Mouse (Mus musculus) midbrain, embryonic 15.5 days (tissue): Measurements from ENCODE around the gene Dnph1. TPM values are rescaled to one million over a fixed set of nuclear protein-coding genes. Genes with fewer than 3 reads are reported as not detected.

Source experiments
- ATAC-seq: fragments of 200-750 bp; cut with Nextera tagmentation; replicated peaks from 2 replicates; pipeline ENCODE4 v1.8.0; 2017; ENCODE audit warnings: moderate TSS enrichment
- H3K27ac ChIP-seq: fragments of 300-500 bp; sonication (generic); 2 replicates; pipeline ENCODE4 v1.5.1; 2015; ENCODE audit warnings: mild to moderate bottlenecking, inconsistent platforms
- H3K27me3 ChIP-seq: fragments of 300-500 bp; sonication (generic); replicated peaks from 2 replicates; pipeline ENCODE4 v1.6.1; 2015; ENCODE audit warnings: inconsistent platforms
- H3K36me3 ChIP-seq: fragments of 300-500 bp; sonication (generic); replicated peaks from 2 replicates; pipeline ENCODE4 v1.6.1; 2015; ENCODE audit warnings: inconsistent platforms
- H3K4me1 ChIP-seq: fragments of 300-500 bp; sonication (generic); 2 replicates; pipeline ENCODE4 v1.6.1; 2015; ENCODE audit warnings: inconsistent platforms
- H3K4me2 ChIP-seq: fragments of 300-500 bp; sonication (generic); 2 replicates; pipeline ENCODE4 v1.6.1; 2015; ENCODE audit warnings: inconsistent platforms, mild to moderate bottlenecking, moderate library complexity
- H3K4me3 ChIP-seq: fragments of 300-500 bp; sonication (generic); 2 replicates; pipeline ENCODE4 v1.5.1; 2015; ENCODE audit warnings: mild to moderate bottlenecking, inconsistent platforms
- H3K9ac ChIP-seq: fragments of 300-500 bp; sonication (generic); 2 replicates; pipeline ENCODE4 v1.6.1; 2015; ENCODE audit warnings: mild to moderate bottlenecking, inconsistent platforms
- H3K9me3 ChIP-seq: fragments of 300-500 bp; sonication (generic); 2 replicates; pipeline ENCODE4 v1.6.1; 2016; ENCODE audit warnings: inconsistent platforms
- WGBS: fragments of 180-500 bp; shearing (Covaris S2); methylation state at CpG from one replicate; pipeline ENCODE4 v1.1.7; 2015; ENCODE audit warnings: mixed read lengths; 5-methylcytosine and 5-hydroxymethylcytosine counted together
- polyA plus RNA-seq: library from polyadenylated mRNA; unstranded; fragments of >200 nt; fragmentation: Nextera tagmentation; extraction: Ambion mirVana; gene quantifications from 2 replicates; pipeline ENCODE4 v1.2.1, GENCODE M21; 2015

Dnph1 gene
- polyA plus RNA-seq, 1 experiment from 2014 or later: 14.5 TPM

DNA sequence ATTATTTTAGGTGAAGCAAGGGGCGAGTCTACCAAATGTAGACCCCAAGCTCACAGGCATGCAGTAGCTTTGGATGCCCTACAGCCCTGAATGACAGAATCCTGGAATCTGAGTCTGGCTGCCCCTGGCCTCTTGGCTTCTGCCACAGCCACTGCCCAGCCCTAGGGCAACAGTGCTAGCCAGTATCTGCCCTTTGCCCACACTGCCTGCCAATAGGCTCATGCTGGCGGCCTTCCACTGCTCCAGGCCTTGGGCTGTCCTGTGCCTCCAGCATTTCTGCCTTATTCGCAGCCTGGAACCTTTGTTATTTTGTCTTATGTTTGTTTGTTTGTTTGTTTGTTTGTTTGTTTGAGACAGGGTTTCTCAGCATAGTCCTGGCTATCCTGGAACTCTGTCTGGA lies 9.1 kb downstream of the Dnph1 start:
- H3K27ac ChIP-seq: no peak overlapping the region
- 91% methylated on average over 3 of the region's 3 CpGs for WGBS
- no peaks in the 10 kb centered on the region for H3K4me1 ChIP-seq
- no peaks in the 10 kb centered on the region for H3K9me3 ChIP-seq
- H3K9ac ChIP-seq: no peak overlapping the region
- H3K4me2 ChIP-seq: no peak overlapping the region
- no peak for ATAC-seq
- 0 out of 2 replicates have a peak, but pooled peaks cover 4% of the 10 kb centered on the region for H3K36me3 ChIP-seq
- no peak overlapping the region for H3K4me3 ChIP-seq
- no peaks in the 10 kb centered on the region for H3K27me3 ChIP-seq

DNA sequence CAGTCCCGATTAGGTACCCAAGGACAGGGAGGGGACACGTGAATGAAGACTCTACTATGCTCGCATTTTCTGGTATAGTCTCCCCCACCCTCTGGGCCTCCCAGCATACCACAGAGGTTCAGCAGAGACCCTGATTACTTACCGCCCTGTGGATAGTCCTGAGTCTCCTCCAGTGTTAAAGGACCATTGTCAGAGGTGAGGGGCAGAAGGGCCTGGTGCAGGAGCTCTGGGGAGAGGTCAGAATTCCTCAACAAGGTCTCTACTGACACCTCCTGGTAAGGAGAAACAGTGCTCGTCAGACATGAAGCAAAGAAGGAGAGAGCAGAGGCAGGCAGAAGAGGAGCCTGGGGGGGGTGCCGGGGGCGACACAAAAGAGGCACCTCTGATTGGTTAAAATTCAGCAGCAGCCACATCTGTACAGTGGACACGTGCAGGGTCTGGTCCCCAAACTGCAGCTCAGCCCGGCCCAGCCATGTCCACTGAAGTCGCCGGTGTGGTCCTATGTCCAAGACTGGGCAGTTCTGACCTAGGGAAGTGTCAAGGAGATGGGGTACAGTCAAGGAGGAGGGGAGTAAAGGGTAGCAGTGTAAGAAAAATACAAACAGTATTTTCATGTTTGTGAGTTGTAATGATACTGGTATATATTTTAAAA lies 14.7 kb downstream of the Dnph1 start:
- ATAC-seq: peak; percentile 31; the same call in 1 of the 2 replicates
- H3K36me3 ChIP-seq: 0 out of 2 replicates have a peak, but pooled peaks cover 7% of the 10 kb centered on the region
- no peak overlapping the region for H3K4me2 ChIP-seq
- H3K4me3 ChIP-seq: no peak overlapping the region
- H3K9ac ChIP-seq: no peak overlapping the region
- no peaks in the 10 kb centered on the region for H3K9me3 ChIP-seq
- no peaks in the 10 kb centered on the region for H3K4me1 ChIP-seq
- H3K27ac ChIP-seq: no peak overlapping the region
- no peaks in the 10 kb centered on the region for H3K27me3 ChIP-seq
- 46% methylated on average over 11 of the region's 11 CpGs for WGBS

DNA sequence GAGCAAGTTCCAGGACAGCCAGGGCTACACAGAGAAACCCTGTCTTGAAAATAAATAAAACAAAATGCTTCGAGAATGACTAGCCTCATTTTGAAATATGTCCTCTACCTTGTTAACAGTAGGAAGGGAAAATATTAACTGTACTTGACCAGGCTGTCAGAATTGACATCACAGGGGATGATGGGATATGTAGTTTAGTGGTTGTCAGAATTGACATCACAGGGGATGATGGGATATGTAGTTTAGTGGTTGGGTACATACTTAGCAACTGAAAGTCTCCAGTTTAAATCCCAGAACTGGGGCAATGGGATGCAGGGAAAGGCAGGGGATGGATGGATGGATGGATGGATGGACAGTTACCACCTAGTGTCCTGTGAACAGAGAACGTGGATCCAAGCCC lies 16.8 kb downstream of the Dnph1 start:
- Histone ChIP-seq H3K4me3 (no peak overlapping the region), H3K27me3 (no peaks in the 10 kb centered on the region), H3K4me1 (no peaks in the 10 kb centered on the region), H3K4me2 (no peak overlapping the region), H3K9me3 (no peaks in the 10 kb centered on the region), H3K36me3 (peaks cover 4% of the 10 kb centered on the region; the same call in 1 of the 2 replicates), H3K27ac (no peak overlapping the region), H3K9ac (no peak overlapping the region)
- 64% methylated on average over 2 of the region's 2 CpGs for WGBS
- ATAC-seq: peak; percentile 57; the same call in 1 of the 2 replicates

DNA sequence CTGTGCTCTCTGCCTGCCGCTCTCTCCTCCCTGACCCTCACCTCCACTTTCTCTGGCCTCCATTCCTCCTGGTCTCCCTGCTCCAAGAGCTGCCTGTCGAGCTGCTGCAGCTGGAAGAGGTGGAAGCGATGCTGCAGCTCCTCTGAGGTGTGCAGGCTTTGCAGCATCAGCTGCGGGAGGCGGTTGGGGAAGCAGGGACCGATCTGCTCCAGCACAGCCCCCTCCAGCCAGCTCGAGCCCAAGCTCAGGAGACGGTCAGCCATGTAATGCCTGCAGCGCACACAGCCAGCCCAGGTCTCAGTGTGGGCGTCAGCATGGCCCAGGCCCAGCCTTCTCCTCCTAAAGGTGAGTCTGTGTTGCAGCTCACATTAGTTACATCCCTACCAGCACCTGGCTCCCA lies 23.5 kb downstream of the Dnph1 start:
- Histone ChIP-seq H3K4me1 (no peaks in the 10 kb centered on the region), H3K27ac (no peak overlapping the region), H3K9me3 (no peaks in the 10 kb centered on the region), H3K27me3 (no peaks in the 10 kb centered on the region), H3K4me2 (no peak overlapping the region), H3K9ac (no peak overlapping the region), H3K4me3 (no peak overlapping the region), H3K36me3 (peaks cover 13% of the 10 kb centered on the region; the same call in 1 of the 2 replicates)
- ATAC-seq: no peak
- 52% methylated on average over 10 of the region's 10 CpGs for WGBS

DNA sequence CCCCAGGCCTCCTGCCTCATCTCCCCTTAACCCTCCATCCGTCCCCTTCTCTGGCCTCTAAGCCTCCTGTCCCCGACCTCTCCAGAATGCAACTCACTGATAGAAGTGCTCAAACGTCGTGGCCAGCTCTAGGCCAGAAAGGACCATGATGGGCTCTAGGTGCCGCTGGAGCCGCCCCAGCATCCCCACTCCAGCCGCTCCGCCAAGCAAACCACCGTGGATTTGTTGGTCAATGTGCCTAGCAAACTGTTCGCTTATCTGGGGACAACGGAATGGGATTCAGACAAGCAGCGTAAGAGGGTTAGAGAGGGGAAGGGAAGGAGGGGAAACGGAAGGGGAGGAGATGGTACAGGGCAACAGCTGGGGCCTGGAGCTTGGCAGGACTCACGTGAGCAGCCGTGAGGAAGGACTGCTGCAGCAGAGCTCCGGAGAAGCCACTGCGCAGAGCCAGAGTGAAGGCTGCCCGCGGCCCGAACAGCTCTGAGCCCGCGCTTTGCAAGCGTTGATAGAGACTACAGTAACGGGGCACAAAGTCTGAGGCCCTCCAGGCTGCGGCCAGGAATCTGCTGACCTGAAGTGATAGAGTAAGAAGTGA lies 24.0 kb downstream of the Dnph1 start:
- Histone ChIP-seq H3K27me3 (no peaks in the 10 kb centered on the region), H3K4me2 (no peak overlapping the region), H3K4me1 (no peaks in the 10 kb centered on the region), H3K9ac (no peak overlapping the region), H3K36me3 (peaks cover 18% of the 10 kb centered on the region; the same call in 1 of the 2 replicates), H3K4me3 (no peak overlapping the region), H3K9me3 (no peaks in the 10 kb centered on the region), H3K27ac (no peak overlapping the region)
- 50% methylated on average over 25 of the region's 25 CpGs for WGBS
- ATAC-seq: no peak

DNA sequence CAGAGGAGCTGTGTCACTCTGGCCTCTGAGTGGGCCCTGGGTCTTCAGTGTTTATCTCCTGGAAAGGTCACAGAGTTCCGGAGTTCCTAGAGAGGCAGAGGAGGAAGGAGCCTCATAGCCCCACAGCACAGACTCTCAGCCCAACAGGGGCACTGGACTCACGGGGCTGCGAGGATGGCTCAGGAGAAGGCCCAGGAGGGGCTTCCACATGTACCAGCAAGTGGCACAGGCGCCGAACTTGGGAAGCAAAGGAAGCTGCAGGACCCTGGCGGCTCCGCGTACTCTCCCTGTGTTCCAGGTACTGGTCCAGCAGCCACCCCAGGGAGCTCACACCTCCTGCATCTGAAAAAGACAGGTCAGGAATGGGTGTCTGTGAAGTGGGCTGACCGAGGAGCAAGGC lies 24.7 kb downstream of the Dnph1 start:
- H3K27ac ChIP-seq: no peak overlapping the region
- H3K4me2 ChIP-seq: no peak overlapping the region
- peaks cover 23% of the 10 kb centered on the region; the same call in 1 of the 2 replicates for H3K36me3 ChIP-seq
- H3K4me1 ChIP-seq: no peaks in the 10 kb centered on the region
- H3K9me3 ChIP-seq: no peaks in the 10 kb centered on the region
- ATAC-seq: no peak
- no peak overlapping the region for H3K4me3 ChIP-seq
- H3K27me3 ChIP-seq: no peaks in the 10 kb centered on the region
- WGBS: 80% methylated on average over 9 of the region's 9 CpGs
- H3K9ac ChIP-seq: no peak overlapping the region

DNA sequence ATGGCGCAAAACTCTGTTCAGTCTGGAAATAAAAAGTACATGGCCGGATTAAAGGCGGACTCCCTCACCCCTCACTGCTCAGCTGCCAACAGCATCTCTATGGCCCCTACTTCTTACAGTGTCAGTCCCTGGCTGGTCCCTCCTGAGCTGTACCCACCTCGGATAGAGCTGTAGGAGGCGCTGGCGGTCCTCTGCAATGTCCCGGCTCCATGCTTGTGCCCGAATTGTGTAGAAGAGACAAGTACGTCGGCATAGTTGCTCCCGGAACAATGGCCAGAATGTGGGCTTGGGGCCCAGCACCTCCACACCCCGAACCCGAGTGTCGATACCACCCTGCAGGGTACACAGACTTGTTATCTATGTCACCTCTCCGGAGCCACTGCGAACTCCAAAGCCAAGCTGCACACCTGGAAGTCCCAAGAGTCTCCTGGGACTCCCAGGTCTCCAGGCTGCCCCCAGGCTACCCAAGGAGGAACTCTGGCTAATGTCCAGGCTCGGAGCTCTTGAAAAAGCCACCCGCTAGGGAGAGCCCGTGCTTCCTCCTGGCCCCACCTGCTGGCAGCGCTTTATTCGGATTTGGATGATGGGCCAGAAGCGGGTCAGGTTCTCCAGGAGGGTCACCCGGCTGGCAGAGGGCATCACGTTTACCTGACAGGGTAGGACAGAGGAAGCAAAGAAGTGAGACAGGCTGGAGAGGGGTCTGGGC lies 25.6 kb downstream of the Dnph1 start:
- Histone ChIP-seq H3K27ac (no peak overlapping the region), H3K4me3 (no peak overlapping the region), H3K4me1 (no peaks in the 10 kb centered on the region), H3K9me3 (no peaks in the 10 kb centered on the region), H3K36me3 (peaks cover 27% of the 10 kb centered on the region; the same call in 1 of the 2 replicates), H3K27me3 (no peaks in the 10 kb centered on the region), H3K4me2 (no peak overlapping the region), H3K9ac (no peak overlapping the region)
- ATAC-seq: no peak
- 35% methylated on average over 24 of the region's 24 CpGs for WGBS

DNA sequence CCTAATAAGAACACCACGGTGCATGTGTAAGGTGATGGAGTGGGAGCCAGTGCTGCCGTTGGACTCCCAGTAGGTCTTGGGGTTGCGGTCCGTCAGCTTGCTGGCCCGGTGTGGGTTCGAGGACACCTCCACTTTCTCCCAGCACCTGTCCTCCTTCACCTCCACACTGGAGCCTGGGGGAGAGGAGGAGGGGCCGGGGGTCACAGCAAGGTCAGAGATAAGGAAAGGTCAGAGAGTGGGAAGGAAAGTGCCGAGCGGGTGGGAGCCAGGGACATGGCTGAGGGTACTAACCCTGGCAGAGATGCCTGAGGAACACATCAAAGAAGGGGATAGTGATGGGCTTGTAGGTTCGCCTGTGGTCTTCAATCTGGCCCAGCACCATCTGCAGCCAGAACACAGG lies 28.6 kb downstream of the Dnph1 start:
- H3K27me3 ChIP-seq: no peaks in the 10 kb centered on the region
- H3K9ac ChIP-seq: no peak overlapping the region; the same call in 1 of the 2 replicates
- peaks cover 34% of the 10 kb centered on the region; the same call in 1 of the 2 replicates for H3K36me3 ChIP-seq
- no peak overlapping the region for H3K4me3 ChIP-seq
- no peak overlapping the region for H3K27ac ChIP-seq
- no peaks in the 10 kb centered on the region for H3K9me3 ChIP-seq
- H3K4me2 ChIP-seq: no peak overlapping the region
- no peaks in the 10 kb centered on the region for H3K4me1 ChIP-seq
- 89% methylated on average over 10 of the region's 10 CpGs for WGBS
- ATAC-seq: no peak

DNA sequence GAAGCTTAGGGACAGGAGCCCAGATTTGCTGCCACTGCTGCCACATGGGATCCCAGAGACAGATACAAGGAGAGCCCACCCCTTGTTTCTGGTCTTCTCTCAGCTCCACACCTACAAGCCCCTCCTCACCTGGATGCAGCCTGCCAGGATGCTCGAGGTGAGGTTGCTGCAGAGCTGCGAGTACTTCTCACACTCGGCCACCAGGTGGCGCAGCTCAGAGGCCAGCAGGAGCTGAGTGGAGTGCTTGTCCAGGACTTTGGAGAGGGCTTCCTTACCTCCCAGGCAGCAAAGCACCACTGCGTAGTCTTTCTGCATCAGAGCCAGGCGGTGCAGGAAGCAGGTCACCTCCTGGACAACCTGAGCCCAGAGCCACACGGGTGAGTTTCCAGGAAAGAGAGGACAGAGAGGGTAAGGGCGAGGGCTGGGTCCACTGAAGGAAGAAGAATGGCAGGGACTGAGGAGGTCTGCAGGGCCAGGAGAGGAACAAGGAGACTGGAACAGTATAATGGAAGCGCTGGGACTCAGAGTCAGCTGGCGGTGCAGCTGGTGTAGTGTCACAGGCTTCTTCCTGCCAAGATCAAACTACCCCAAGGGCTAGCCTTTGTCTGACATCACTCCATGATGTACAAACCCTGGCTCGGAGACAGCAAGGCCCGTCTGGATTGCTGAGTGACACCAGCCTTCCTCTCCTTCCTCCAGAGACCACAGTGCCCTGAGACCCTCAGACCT lies 29.2 kb downstream of the Dnph1 start:
- Histone ChIP-seq H3K27me3 (no peaks in the 10 kb centered on the region), H3K4me3 (no peak overlapping the region), H3K4me1 (no peaks in the 10 kb centered on the region), H3K36me3 (peaks cover 34% of the 10 kb centered on the region; the same call in 1 of the 2 replicates), H3K9ac (no peak overlapping the region; the same call in 1 of the 2 replicates), H3K27ac (no peak overlapping the region), H3K9me3 (no peaks in the 10 kb centered on the region), H3K4me2 (no peak overlapping the region)
- peak; percentile 43; the same call in 1 of the 2 replicates for ATAC-seq
- WGBS: 37% methylated on average over 12 of the region's 12 CpGs

DNA sequence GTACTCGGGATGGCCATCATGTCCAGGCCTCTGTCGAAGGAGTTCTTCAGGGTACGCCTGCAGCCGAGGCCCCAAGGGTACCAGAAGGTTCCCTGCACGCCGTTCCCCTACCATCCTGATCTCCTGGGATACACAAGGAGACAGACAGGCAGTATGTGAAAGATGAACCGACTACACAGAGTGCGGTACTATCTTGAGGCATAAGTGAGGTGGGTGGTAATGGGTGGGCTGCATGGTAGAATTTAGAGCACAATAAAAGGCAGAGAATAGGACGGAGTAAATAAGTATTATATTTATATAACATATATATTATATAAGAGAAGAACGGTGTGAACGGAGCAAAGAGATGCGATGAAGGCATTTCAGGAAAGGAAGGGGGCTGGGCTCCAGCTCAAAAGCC lies 47.1 kb downstream of the Dnph1 start:
- H3K27ac ChIP-seq: no peak overlapping the region
- H3K9me3 ChIP-seq: no peaks in the 10 kb centered on the region
- peaks cover 42% of the 10 kb centered on the region for H3K36me3 ChIP-seq
- no peak for ATAC-seq
- peaks cover 21% of the 10 kb centered on the region for H3K4me1 ChIP-seq
- WGBS: 90% methylated on average over 12 of the region's 12 CpGs
- no peak overlapping the region for H3K4me3 ChIP-seq
- H3K9ac ChIP-seq: no peak overlapping the region
- H3K27me3 ChIP-seq: no peaks in the 10 kb centered on the region
- no peak overlapping the region for H3K4me2 ChIP-seq

DNA sequence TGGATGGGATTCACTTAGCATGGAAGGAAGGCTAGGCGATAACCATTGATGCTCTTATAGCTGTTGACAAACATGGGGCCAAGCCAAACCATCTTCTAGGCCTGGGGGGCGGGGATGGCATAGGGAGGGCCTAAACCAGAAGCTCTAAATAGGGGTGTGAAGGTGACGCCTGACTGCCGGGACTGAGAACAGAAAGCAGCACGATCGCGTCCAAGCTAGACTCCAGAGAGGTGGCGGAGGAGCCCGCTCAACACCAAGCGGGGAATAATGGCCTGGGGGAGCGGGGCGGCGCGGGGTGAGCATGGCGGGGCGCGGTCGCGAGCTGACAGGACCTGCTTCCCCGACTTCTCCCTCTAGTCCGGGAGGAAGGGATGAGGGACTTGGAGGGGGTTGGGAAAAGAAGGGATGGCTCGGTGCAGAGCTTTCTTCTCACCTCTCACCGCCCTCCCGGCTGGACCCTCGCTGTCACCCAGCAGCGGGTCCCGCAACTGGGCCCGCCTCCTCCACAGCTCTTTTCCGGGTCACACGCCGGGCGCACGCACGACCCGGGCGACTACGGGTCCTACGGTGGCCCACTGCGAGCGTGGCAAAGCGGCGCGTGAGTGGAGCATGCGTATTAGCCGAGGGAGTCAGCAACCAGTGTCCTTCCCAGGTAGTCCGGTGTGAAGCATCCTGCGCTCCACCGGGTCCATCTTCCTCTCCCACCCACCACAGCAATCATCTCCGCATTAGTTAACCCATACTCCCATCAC lies 49.5 kb downstream of the Dnph1 start, which contains the start of gene Cul9:
TSS of gene Cul9 (minus strand) at position 576 of the 752 bp plus-strand sequence.
- H3K4me3 ChIP-seq: peak within 1 kb of the TSS; percentile 72
- H3K4me1 ChIP-seq: peaks cover 21% of the 10 kb centered on the region
- peak within 1 kb of the TSS; percentile 79 for H3K9ac ChIP-seq
- no peaks in the 10 kb centered on the region for H3K27me3 ChIP-seq
- peak within 1 kb of the TSS; percentile 63 for H3K4me2 ChIP-seq
- WGBS: 2% methylated on average over 47 of the region's 49 CpGs
- peak; percentile 95 for ATAC-seq
- H3K9me3 ChIP-seq: no peaks in the 10 kb centered on the region
- H3K36me3 ChIP-seq: peaks cover 43% of the 10 kb centered on the region
- peak within 1 kb of the TSS; percentile 71 for H3K27ac ChIP-seq
